Mouse (Mus musculus) C2C12 (cell line): ENCODE results near the gene C1qtnf5. TPM values are rescaled to one million over a fixed set of nuclear protein-coding genes. Genes with fewer than 3 reads are reported as not detected.

Experiments used
- H3K27me3 ChIP-seq: one replicate; pipeline ENCODE4 v1.6.1; 2011; ENCODE audit not compliant: control insufficient read depth, insufficient read depth, insufficient read length
- H3K36me3 ChIP-seq: one replicate; pipeline ENCODE4 v1.6.1; 2011; ENCODE audit not compliant: control insufficient read depth, insufficient read depth
- H3K4me3 ChIP-seq: one replicate; pipeline ENCODE4 v1.5.1; 2011; ENCODE audit warnings: mild to moderate bottlenecking, control low read depth; ENCODE audit not compliant: poor library complexity, insufficient read depth, severe bottlenecking
- H3K79me2 ChIP-seq: one replicate; pipeline ENCODE4 v1.6.1; 2011; ENCODE audit not compliant: control insufficient read depth, insufficient read depth
- H3K79me3 ChIP-seq: one replicate; pipeline ENCODE4 v1.6.1; 2011; ENCODE audit warnings: low read depth, control low read depth
- H3ac ChIP-seq: one replicate; pipeline ENCODE3; 2011; ENCODE audit warnings: low read depth; ENCODE audit not compliant: control insufficient read depth, insufficient read length
- CEBPB ChIP-seq: IDR thresholded peaks from one replicate; pipeline ENCODE4 v1.6.1; 2011; ENCODE audit warnings: low read depth, mild to moderate bottlenecking, control low read depth, moderate library complexity
- CTCF ChIP-seq: IDR thresholded peaks from one replicate; pipeline ENCODE4 v1.5.1; 2011; ENCODE audit not compliant: control insufficient read depth, insufficient read depth, insufficient read length
- FOSL1 ChIP-seq: IDR thresholded peaks from one replicate; pipeline ENCODE4 v1.8.0; 2011; ENCODE audit warnings: mild to moderate bottlenecking, low read length; ENCODE audit not compliant: poor library complexity, insufficient read depth, severe bottlenecking
- MAX ChIP-seq: IDR thresholded peaks from one replicate; pipeline ENCODE4 v1.6.1; 2011; ENCODE audit warnings: mild to moderate bottlenecking, control low read depth
- MYOD1 ChIP-seq: IDR thresholded peaks from one replicate; pipeline ENCODE4 v1.6.1; 2011; ENCODE audit warnings: low read depth; ENCODE audit not compliant: control insufficient read depth, insufficient read length
- MYOG ChIP-seq: IDR thresholded peaks from one replicate; pipeline ENCODE4 v1.6.1; 2011; ENCODE audit not compliant: control insufficient read depth, insufficient read length; ENCODE audit errors: extremely low read depth
- USF1 ChIP-seq: IDR thresholded peaks from one replicate; pipeline ENCODE4 v1.6.1; 2011; ENCODE audit warnings: low read depth, mild to moderate bottlenecking, control low read depth, moderate library complexity
- polyA plus RNA-seq: library from polyadenylated mRNA; unstranded; fragments of >200 nt; fragmentation: generic; extraction: Trizol; gene quantifications from one replicate; pipeline ENCODE4 v1.2.1, GENCODE M21; 2012; ENCODE audit warnings: missing spikeins

Gene C1qtnf5
- polyA plus RNA-seq, 1 experiment: 0.15 TPM

- no peaks in the 10 kb centered on the region for H3K79me3 ChIP-seq
- no peaks in the 10 kb centered on the region for H3K36me3 ChIP-seq
- no peaks in the 10 kb centered on the region for H3K79me2 ChIP-seq
- no peak overlapping the region for H3K4me3 ChIP-seq
- no peak overlapping the region for H3ac ChIP-seq
- TF ChIP-seq CTCF: peak; percentile 92
- no peak for TF ChIP-seq USF1
- H3K27me3 ChIP-seq: no peaks in the 10 kb centered on the region
Measured at GRCm38 (mm10) chr9:44093612-44094503, 13.2 kb upstream of the C1qtnf5 start.

GRCm38 (mm10) chr9:44094737-44095136, 12.3 kb upstream of the C1qtnf5 start:
- Histone ChIP-seq H3K27me3 (no peaks in the 10 kb centered on the region), H3K79me2 (no peaks in the 10 kb centered on the region), H3K4me3 (no peak overlapping the region), H3K36me3 (no peaks in the 10 kb centered on the region), H3ac (no peak overlapping the region), H3K79me3 (no peaks in the 10 kb centered on the region)
- TF ChIP-seq MAX (no peak), MYOG (no peak), FOSL1 (no peak)

GRCm38 (mm10) chr9:44095781-44096180, 11.3 kb upstream of the C1qtnf5 start:
- TF ChIP-seq USF1 (no peak), CEBPB (no peak), MYOD1 (no peak), MYOG (no peak), CTCF (no peak), FOSL1 (no peak), MAX (no peak)
- Histone ChIP-seq H3K27me3 (no peaks in the 10 kb centered on the region), H3K79me2 (no peaks in the 10 kb centered on the region), H3K79me3 (no peaks in the 10 kb centered on the region), H3K4me3 (no peak overlapping the region), H3ac (no peak overlapping the region), H3K36me3 (no peaks in the 10 kb centered on the region)

- Histone ChIP-seq H3K4me3 (no peak overlapping the region), H3K27me3 (no peaks in the 10 kb centered on the region), H3ac (no peak overlapping the region), H3K79me2 (no peaks in the 10 kb centered on the region), H3K79me3 (no peaks in the 10 kb centered on the region), H3K36me3 (no peaks in the 10 kb centered on the region)
- TF ChIP-seq CEBPB (no peak), CTCF (no peak), MAX (no peak), USF1 (no peak)
Measured at GRCm38 (mm10) chr9:44096536-44096935, 10.5 kb upstream of the C1qtnf5 start.

DNA sequence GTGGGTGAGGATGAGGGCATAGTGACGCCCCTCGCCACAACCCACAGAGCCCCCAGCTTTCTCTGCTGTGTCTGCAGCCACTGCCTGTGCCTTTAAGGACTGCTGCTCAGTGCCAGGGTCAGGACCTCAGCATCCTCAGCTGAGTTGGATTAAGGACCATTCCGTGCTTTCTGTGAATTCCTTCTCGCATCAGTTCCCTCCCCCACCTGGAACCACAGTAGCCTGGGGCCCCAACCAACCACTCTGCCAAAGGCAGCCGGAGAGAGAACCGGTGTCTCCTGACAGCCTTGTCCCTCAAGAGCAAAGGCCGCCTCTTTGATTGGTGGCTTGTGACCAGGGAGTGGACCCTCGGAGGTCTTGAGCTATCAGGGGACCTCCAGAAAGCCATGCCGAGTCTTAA, 5.6 kb upstream of the C1qtnf5 start, which contains the start of gene Mfrp:
Gene Mfrp, plus strand, starts transcription at position 240 of the 400 bp plus-strand sequence.
- no peaks in the 10 kb centered on the region for H3K36me3 ChIP-seq
- TF ChIP-seq USF1: no peak
- no peak for TF ChIP-seq CTCF

GRCm38 (mm10) chr9:44104881-44105280, 2.2 kb upstream of the C1qtnf5 start:
- Histone ChIP-seq H3K4me3 (no peak overlapping the region), H3K79me3 (peaks cover 20% of the 10 kb centered on the region), H3ac (no peak overlapping the region), H3K79me2 (peaks cover 39% of the 10 kb centered on the region), H3K36me3 (peaks cover 11% of the 10 kb centered on the region), H3K27me3 (no peaks in the 10 kb centered on the region)
- TF ChIP-seq CEBPB: no peak
- no peak for TF ChIP-seq USF1
- no peak for TF ChIP-seq CTCF
- no peak for TF ChIP-seq MAX
- TF ChIP-seq MYOG: no peak
- no peak for TF ChIP-seq MYOD1
- no peak for TF ChIP-seq FOSL1

More for the DNA sequence above, 5.6 kb upstream of the C1qtnf5 start, which contains the start of gene Mfrp:
- Histone ChIP-seq H3K79me2 (peaks cover 5% of the 10 kb centered on the region), H3K79me3 (peaks cover under 1% of the 10 kb centered on the region), H3K4me3 (no peak within 1 kb of the TSS), H3K27me3 (no peaks in the 10 kb centered on the region), H3ac (no peak within 1 kb of the TSS)
